Mouse (Mus musculus): ENCODE measurements around the gene Pip4k2b.

- no peak for TF ChIP-seq CTCF (IDR thresholded peaks at IDR 0.05; ENCODE audit: borderline replicate concordance, extremely low read depth, insufficient read depth, insufficient read length)
- no peak for TF ChIP-seq POLR2A (IDR thresholded peaks at IDR 0.05; ENCODE audit: borderline replicate concordance, extremely low read depth, insufficient read depth, insufficient read length, poor library complexity, severe bottlenecking)
Observed at GRCm38 (mm10) chr11:97740190-97740589, 4.3 kb downstream of the Pip4k2b start.
